Mouse (Mus musculus) adrenal gland, postnatal 14 days (tissue): ENCODE results near the gene Armc2. TPM values are rescaled to one million over a fixed set of nuclear protein-coding genes. Genes with fewer than 3 reads are reported as not detected.

Source experiments
- DNase-seq: peaks from one replicate; pipeline ENCODE4 v3.0.0; 2021; ENCODE audit warnings: mixed read lengths
- total RNA-seq: library from RNA; stranded (reverse); gene quantifications from 2 replicates; pipeline ENCODE4 v1.2.3, GENCODE M21; 2021

Gene Armc2
- total RNA-seq, 1 experiment from 2014 or later: 0.74 TPM

DNA sequence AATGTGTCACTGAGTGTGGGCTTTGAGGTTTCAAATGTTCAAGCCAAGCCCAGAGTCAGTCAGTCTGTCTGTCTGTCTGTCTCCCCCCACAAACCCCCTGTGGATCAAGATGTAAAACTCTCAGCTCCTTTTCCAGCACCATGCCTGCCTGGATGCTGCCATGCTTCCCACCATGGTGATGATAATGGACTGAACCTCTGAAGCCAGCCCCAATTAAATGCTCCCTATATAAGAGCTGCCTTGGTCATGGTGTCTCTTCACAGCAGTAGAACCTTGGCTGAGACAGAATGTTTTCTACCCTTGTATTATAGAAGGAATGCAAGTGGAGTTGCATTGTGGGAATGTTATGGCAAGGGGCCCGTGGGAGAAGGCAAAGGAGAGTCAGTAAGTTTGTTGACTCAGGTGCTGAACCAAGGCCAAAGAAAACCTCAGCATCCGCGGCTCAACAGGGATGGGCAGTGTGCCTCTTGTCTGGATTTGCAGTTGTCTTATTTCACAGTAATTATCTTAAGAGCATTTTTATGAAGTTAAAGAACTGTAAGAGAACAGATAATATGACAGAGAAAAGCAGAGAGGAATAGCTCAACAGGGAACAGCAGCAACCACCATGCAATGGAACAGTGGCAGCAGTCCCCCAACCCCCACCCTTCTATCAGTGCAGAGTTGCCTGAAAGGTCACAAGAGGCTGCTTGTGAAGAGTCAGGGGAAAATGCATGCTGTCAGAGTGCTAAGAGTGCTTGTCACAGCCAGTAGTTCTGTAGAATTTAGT lies 152.0 kb downstream of the Armc2 start:
- DNase-seq: peak; percentile 14

Other genes with a start within 250 kb of the Armc2 start
- 8.9 and 9.3 TPM in 2 replicates for gene Cep57l1, start 208.6 kb downstream of the Armc2 start, total RNA-seq
- 19.0 and 32.0 TPM in 2 replicates for gene Sesn1, start 208.5 kb downstream of the Armc2 start, total RNA-seq